Mouse (Mus musculus): ENCODE measurements around the gene AC134908.4. TPM values are rescaled to one million over a fixed set of nuclear protein-coding genes. Genes with fewer than 3 reads are reported as not detected.

The AC134908.4 gene
- polyA plus RNA-seq, 1 experiment = 0.64 TPM

DNA sequence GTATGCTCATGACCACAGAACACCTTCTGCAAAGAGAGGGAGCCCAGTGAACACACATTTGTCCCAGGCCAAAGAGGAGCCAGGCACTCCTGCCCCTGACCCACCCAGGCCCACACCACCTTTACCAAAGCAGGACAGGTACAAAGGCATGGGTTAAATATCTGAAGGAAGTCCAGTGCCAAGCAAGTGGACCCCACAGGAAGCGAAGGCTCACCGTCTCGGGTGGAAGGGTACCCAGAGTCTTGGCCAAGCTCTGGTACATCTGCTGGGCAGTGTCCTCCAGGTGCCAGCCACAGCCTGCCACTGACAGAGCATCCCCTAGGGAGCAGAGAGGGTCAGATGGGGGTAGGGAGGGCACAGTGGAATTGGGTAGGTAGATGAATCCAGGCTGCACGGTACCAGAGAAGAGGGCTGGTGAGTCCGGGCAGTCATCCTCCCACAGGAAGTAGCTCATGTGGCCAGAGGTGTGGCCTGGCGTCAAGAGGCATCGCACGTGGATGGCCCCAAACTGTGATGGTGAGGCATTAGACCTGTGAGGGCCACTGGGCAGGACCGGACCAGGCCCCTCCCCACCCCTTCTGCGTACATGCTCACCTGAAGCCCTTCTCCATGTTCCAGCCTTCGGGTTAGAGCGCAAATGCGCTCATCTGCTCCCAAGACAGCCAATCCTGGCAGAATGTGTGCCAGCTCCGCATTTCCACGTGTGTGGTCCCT, 11.4 kb downstream of the AC134908.4 start:
- Histone ChIP-seq H3K4me1 (ENCODE audit: control insufficient read depth, insufficient read depth, low read length) (no peaks in the 10 kb centered on the region), H3K4me3 (ENCODE audit: insufficient read depth, low read depth, low read length) (no peak overlapping the region), H3K27me3 (replicated peaks; ENCODE audit: control insufficient read depth, insufficient read depth, low read length) (no peaks in the 10 kb centered on the region), H3K27ac (ENCODE audit: insufficient read depth, low read depth, low read length) (no peak overlapping the region), H3K36me3 (ENCODE audit: control insufficient read depth, insufficient read depth, low read length) (no peaks in the 10 kb centered on the region)
- 70% methylated on average over 15 of the region's 15 CpGs for WGBS
- DNase-seq = no peak
- TF ChIP-seq CTCF (conservative IDR thresholded peaks at IDR 0.05; ENCODE audit: insufficient read depth, insufficient read length, low read depth, low read length) = no peak
- no peak for TF ChIP-seq POLR2A (IDR thresholded peaks at IDR 0.05; ENCODE audit: low read depth, low read length)

DNA sequence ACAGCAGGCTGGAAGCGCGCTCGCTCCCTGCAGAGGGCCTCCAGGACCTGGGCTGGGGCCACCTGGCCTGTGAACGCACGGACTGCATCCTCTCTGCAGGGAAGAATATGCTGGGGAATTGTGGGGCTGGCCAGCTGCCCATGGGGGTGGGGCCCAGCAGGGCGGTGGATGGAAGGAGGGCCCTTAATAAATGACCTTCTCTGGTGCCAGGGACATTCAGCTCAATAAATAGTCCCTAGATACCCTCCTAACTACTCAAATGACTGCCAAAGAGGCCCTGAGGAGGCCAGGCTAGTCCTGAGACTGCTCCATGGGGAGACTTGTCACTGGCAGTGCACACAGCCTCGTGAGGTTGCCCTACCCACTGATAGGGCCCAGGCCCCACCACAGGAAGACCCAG, 12.4 kb downstream of the AC134908.4 start:
- Histone ChIP-seq H3K4me1 (ENCODE audit: control insufficient read depth, insufficient read depth, low read length) (no peaks in the 10 kb centered on the region), H3K4me3 (ENCODE audit: insufficient read depth, low read depth, low read length) (no peak overlapping the region), H3K27ac (ENCODE audit: insufficient read depth, low read depth, low read length) (no peak overlapping the region), H3K36me3 (ENCODE audit: control insufficient read depth, insufficient read depth, low read length) (no peaks in the 10 kb centered on the region), H3K27me3 (replicated peaks; ENCODE audit: control insufficient read depth, insufficient read depth, low read length) (no peaks in the 10 kb centered on the region)
- 55% methylated on average over 7 of the region's 7 CpGs for WGBS
- TF ChIP-seq POLR2A (IDR thresholded peaks at IDR 0.05; ENCODE audit: low read depth, low read length) (no peak), CTCF (conservative IDR thresholded peaks at IDR 0.05; ENCODE audit: insufficient read depth, insufficient read length, low read depth, low read length) (no peak)
- DNase-seq = peak; percentile 55

DNA sequence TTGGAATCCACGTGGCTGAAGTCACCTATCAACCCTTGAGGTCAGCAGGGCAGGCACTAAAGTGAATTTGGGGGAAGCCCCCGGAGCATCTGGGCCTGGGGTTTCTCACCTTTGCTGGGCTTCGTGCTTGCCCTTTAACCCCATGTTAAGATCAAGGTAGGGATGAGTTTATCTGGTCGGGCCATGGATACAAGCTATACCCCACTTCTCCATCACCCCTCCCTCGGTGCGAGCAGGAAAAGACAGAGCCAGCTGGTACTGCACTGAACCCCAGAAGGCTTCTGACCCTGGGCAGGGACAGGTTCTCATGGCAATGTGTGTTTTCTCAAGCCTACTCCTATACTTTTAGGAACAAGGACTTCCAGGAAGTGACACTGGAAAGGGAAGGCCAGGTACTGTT, 14.1 kb downstream of the AC134908.4 start:
- TF ChIP-seq POLR2A (IDR thresholded peaks at IDR 0.05; ENCODE audit: low read depth, low read length) = no peak
- TF ChIP-seq CTCF (conservative IDR thresholded peaks at IDR 0.05; ENCODE audit: insufficient read depth, insufficient read length, low read depth, low read length) = no peak
- H3K27ac ChIP-seq (ENCODE audit: insufficient read depth, low read depth, low read length) = no peak overlapping the region
- no peak overlapping the region for H3K4me3 ChIP-seq (ENCODE audit: insufficient read depth, low read depth, low read length)
- H3K4me1 ChIP-seq (ENCODE audit: control insufficient read depth, insufficient read depth, low read length) = no peaks in the 10 kb centered on the region
- WGBS = 70% methylated on average over 6 of the region's 6 CpGs
- no peaks in the 10 kb centered on the region for H3K27me3 ChIP-seq (replicated peaks; ENCODE audit: control insufficient read depth, insufficient read depth, low read length)
- DNase-seq = no peak
- H3K36me3 ChIP-seq (ENCODE audit: control insufficient read depth, insufficient read depth, low read length) = no peaks in the 10 kb centered on the region

DNA sequence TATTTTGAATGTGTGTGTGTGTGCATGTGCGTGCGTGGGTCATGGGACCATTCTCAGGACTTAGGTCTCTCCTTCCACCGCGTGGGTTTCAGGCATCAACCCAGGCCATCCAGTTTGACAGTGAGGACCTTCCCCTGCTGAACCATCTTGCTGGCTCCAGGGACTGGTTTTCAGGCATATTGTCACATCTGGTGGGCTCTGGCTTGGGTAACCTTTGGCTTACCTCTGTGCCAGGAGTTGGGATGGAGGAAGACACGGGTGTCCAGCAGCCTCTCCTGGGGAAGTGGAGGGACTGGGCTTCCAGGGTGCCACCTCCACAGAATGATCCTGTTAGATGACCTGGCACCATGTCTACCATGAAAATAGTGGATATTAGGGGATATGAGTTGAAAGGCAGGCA, 17.5 kb downstream of the AC134908.4 start:
- 96% methylated on average over 5 of the region's 5 CpGs for WGBS
- Histone ChIP-seq H3K4me1 (ENCODE audit: control insufficient read depth, insufficient read depth, low read length) (peaks cover 4% of the 10 kb centered on the region; the same call in 1 of the 2 replicates), H3K36me3 (ENCODE audit: control insufficient read depth, insufficient read depth, low read length) (no peaks in the 10 kb centered on the region), H3K27ac (ENCODE audit: insufficient read depth, low read depth, low read length) (no peak overlapping the region), H3K4me3 (ENCODE audit: insufficient read depth, low read depth, low read length) (no peak overlapping the region), H3K27me3 (replicated peaks; ENCODE audit: control insufficient read depth, insufficient read depth, low read length) (no peaks in the 10 kb centered on the region)
- DNase-seq = no peak
- TF ChIP-seq CTCF (conservative IDR thresholded peaks at IDR 0.05; ENCODE audit: insufficient read depth, insufficient read length, low read depth, low read length) (no peak), POLR2A (IDR thresholded peaks at IDR 0.05; ENCODE audit: low read depth, low read length) (no peak)

DNA sequence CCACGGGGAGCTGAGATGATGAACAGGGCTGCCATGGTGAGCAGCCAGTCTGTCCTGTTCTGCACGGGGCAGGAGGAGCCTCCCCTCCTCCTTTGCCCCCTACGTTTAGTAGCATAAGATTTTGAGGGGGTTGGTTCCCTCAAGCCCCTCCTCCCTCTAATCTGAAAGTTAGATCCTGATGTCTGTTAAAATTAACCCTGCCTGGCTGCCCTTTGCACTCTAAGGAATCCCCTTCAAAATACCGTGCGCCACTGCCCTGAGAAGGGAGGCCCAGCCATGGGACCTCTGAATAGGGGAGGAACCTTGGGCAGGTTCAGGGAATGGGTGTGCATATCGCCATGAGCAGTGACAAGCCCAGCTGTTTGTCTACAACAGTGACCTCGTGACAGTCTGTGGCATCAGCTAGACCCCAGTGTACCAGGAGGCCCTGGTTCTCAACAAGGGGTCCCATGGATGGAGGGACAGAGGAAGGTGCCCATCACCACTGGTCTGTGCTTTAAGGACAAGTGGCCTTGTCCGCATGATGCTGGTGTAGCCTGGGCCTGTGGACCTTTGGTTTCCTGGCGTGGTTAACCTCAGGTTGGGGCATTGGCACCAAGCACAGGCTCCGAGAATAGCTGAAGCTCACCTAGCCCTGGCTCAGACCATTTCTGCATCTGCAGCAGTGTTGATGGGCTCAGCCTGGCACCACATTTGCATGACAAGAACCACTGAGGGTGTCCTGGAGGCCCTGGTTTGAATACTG, 20.0 kb downstream of the AC134908.4 start:
- 43% methylated on average over 10 of the region's 10 CpGs for WGBS
- H3K27me3 ChIP-seq (replicated peaks; ENCODE audit: control insufficient read depth, insufficient read depth, low read length) = no peaks in the 10 kb centered on the region
- peak; percentile 69 for DNase-seq
- H3K4me3 ChIP-seq (ENCODE audit: insufficient read depth, low read depth, low read length) = no peak overlapping the region
- H3K27ac ChIP-seq (ENCODE audit: insufficient read depth, low read depth, low read length) = no peak overlapping the region
- TF ChIP-seq CTCF (conservative IDR thresholded peaks at IDR 0.05; ENCODE audit: insufficient read depth, insufficient read length, low read depth, low read length) = no peak
- no peak for TF ChIP-seq POLR2A (IDR thresholded peaks at IDR 0.05; ENCODE audit: low read depth, low read length)
- H3K4me1 ChIP-seq (ENCODE audit: control insufficient read depth, insufficient read depth, low read length) = peaks cover 4% of the 10 kb centered on the region; the same call in 1 of the 2 replicates
- H3K36me3 ChIP-seq (ENCODE audit: control insufficient read depth, insufficient read depth, low read length) = no peaks in the 10 kb centered on the region

DNA sequence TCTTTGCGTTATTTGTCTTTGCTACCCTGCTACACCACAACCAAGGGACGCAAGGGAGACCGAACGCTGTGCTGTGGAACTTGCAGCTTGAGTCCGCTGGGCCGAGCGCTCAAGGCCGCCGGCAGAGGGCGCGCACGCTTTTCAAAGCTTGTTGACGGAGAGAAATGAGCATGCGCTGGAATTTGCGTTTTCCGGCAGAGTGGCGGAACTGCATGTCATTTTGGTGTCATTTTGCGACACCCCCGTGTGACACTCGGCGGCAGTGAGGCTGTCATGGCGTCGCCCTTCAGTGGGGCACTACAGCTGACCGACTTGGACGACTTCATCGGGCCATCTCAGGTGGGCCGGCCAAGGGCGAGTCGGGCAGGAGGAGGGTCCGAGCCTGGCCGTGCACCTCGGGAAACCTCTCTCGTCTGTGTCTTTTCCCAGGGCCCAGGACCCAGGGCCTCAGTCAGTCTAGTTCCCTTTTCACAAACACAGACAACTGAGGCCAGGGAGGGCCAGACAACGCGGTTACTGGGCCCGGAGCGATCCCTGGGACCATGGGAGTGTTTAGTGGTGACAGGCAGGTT, 21.8 kb downstream of the AC134908.4 start, which contains the start of gene Narfl:
Gene Narfl (plus strand): TSS at position 228 of the 572 bp plus-strand sequence.
- peak; percentile 98 for DNase-seq
- Histone ChIP-seq H3K27me3 (replicated peaks; ENCODE audit: control insufficient read depth, insufficient read depth, low read length) (no peaks in the 10 kb centered on the region), H3K4me1 (ENCODE audit: control insufficient read depth, insufficient read depth, low read length) (peaks cover 4% of the 10 kb centered on the region; the same call in 1 of the 2 replicates), H3K36me3 (ENCODE audit: control insufficient read depth, insufficient read depth, low read length) (no peaks in the 10 kb centered on the region), H3K27ac (ENCODE audit: insufficient read depth, low read depth, low read length) (peak within 1 kb of the TSS; percentile 63), H3K4me3 (ENCODE audit: insufficient read depth, low read depth, low read length) (peak within 1 kb of the TSS; percentile 72)
- TF ChIP-seq CTCF (conservative IDR thresholded peaks at IDR 0.05; ENCODE audit: insufficient read depth, insufficient read length, low read depth, low read length) (peak; percentile 96), POLR2A (IDR thresholded peaks at IDR 0.05; ENCODE audit: low read depth, low read length) (peak; percentile 65)
- WGBS = under 1% methylated on average over 37 of the region's 37 CpGs

DNA sequence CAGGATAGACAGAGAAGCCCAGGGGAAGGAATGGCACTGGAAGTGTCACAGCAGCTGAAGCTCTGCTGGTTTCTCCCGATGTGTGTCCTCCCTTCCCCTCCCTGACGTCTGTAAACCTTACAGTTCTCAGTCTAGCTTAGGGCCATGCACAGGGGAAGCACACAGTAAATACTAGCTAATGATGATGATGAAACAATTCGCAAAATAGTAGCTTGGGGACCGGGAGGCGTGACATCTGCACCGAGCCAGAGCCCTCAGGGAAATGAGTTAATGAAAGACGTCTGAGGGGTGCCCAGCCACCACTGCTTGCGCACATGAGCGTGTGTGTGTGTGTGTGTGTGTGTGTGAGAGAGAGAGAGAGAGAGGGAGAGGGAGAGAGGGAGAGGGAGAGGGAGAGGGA, 26.1 kb downstream of the AC134908.4 start:
- 0 out of 2 replicates have a peak, but pooled peaks cover 3% of the 10 kb centered on the region for H3K4me1 ChIP-seq (ENCODE audit: control insufficient read depth, insufficient read depth, low read length)
- no peaks in the 10 kb centered on the region for H3K36me3 ChIP-seq (ENCODE audit: control insufficient read depth, insufficient read depth, low read length)
- no peak for DNase-seq
- H3K27ac ChIP-seq (ENCODE audit: insufficient read depth, low read depth, low read length) = no peak overlapping the region
- no peaks in the 10 kb centered on the region for H3K27me3 ChIP-seq (replicated peaks; ENCODE audit: control insufficient read depth, insufficient read depth, low read length)
- TF ChIP-seq CTCF (conservative IDR thresholded peaks at IDR 0.05; ENCODE audit: insufficient read depth, insufficient read length, low read depth, low read length) (no peak), POLR2A (IDR thresholded peaks at IDR 0.05; ENCODE audit: low read depth, low read length) (no peak)
- H3K4me3 ChIP-seq (ENCODE audit: insufficient read depth, low read depth, low read length) = no peak overlapping the region
- 45% methylated on average over 9 of the region's 9 CpGs for WGBS

All from kidney, adult 2 months (tissue).